Mouse (Mus musculus) skeletal muscle tissue, postnatal 0 days (tissue): ENCODE measurements around the gene Ccl26. TPM values are rescaled to one million over a fixed set of nuclear protein-coding genes. Genes with fewer than 3 reads are reported as not detected.

Source experiments
- polyA plus RNA-seq: library from polyadenylated mRNA; unstranded; fragments of >200 nt; fragmentation: Nextera tagmentation; extraction: Ambion mirVana; gene quantifications from 2 replicates; pipeline ENCODE4 v1.2.1, GENCODE M21; 2015

Gene Ccl26
- not detected in 2 replicates for polyA plus RNA-seq

GRCm38 (mm10) chr5:135563469-135563868 is at the start of gene Ccl26:
TSS of gene Ccl26 (minus strand) at chr5:135563569.

GRCm38 (mm10) chr5:135573006-135573405 is 9.6 kb upstream of the Ccl26 start, which contains the start of gene Ccl24:
TSS of gene Ccl24 (minus strand) at chr5:135573049.

GRCm38 (mm10) chr5:135544865-135545797 is 18.2 kb downstream of the Ccl26 start, which contains the start of gene Hip1:
TSS of gene Hip1 (minus strand) at chr5:135545120.

Other genes starting within 250 kb of the Ccl26 start
- not detected in 2 replicates for gene Fkbp6, start 213.5 kb downstream of the Ccl26 start, polyA plus RNA-seq
- gene Trim50, start 210.3 kb downstream of the Ccl26 start, polyA plus RNA-seq: not detected in 2 replicates
- gene Nsun5, start 193.6 kb downstream of the Ccl26 start, polyA plus RNA-seq: 15.5 and 15.6 TPM in 2 replicates
- 4.6 TPM in 2 replicates for gene Pom121, start 169.0 kb downstream of the Ccl26 start, polyA plus RNA-seq
- gene Hip1, start 18.4 kb downstream of the Ccl26 start, polyA plus RNA-seq: 19.6 and 24.4 TPM in 2 replicates
- gene Ccl24, start 9.5 kb upstream of the Ccl26 start, polyA plus RNA-seq: 2.1 and 5.2 TPM in 2 replicates
- 20.3 and 21.2 TPM in 2 replicates for gene Rhbdd2, start 69.0 kb upstream of the Ccl26 start, polyA plus RNA-seq
- 28.4 and 50.4 TPM in 2 replicates for gene Por, start 106.5 kb upstream of the Ccl26 start, polyA plus RNA-seq
- gene Tmem120a, start 180.9 kb upstream of the Ccl26 start, polyA plus RNA-seq: 28.3 and 105 TPM in 2 replicates
- gene Styxl1, start 214.8 kb upstream of the Ccl26 start, polyA plus RNA-seq: 0.29 and 0.49 TPM in 2 replicates
- gene Mdh2, start 214.9 kb upstream of the Ccl26 start, polyA plus RNA-seq: 1,064 and 1,172 TPM in 2 replicates
- not detected in 2 replicates for gene Srrm3, start 243.3 kb upstream of the Ccl26 start, polyA plus RNA-seq